Mouse (Mus musculus) liver, postnatal 0 days (tissue): ENCODE data around the gene Akap12. TPM values are rescaled to one million over a fixed set of nuclear protein-coding genes. Genes with fewer than 3 reads are reported as not detected.

Experiments used
- ATAC-seq: fragments of 200-750 bp; cut with Nextera tagmentation; 2 replicates; pipeline ENCODE4 v1.8.0; 2017; ENCODE audit warnings: mild to moderate bottlenecking, moderate library complexity
- DNase-seq: peaks from one replicate; pipeline ENCODE4 v3.0.0-alpha.2; 2016
- H3K27ac ChIP-seq: fragments of 300-500 bp; sonication (generic); 2 replicates; pipeline ENCODE4 v1.5.1; 2014; ENCODE audit warnings: antibody characterized with exemption, moderate library complexity, mild to moderate bottlenecking, low read depth
- H3K27me3 ChIP-seq: fragments of 300-500 bp; sonication (generic); 2 replicates; pipeline ENCODE4 v1.6.1; 2014; ENCODE audit warnings: low read length, control low read depth, mixed read lengths; ENCODE audit not compliant: insufficient read depth
- H3K36me3 ChIP-seq: fragments of 300-500 bp; sonication (generic); replicated peaks from 2 replicates; pipeline ENCODE4 v1.6.1; 2014; ENCODE audit warnings: mild to moderate bottlenecking, control low read depth, low read length, moderate library complexity, mixed read lengths; ENCODE audit not compliant: insufficient read depth
- H3K4me1 ChIP-seq: fragments of 300-500 bp; sonication (generic); 2 replicates; pipeline ENCODE4 v1.6.1; 2014; ENCODE audit warnings: antibody characterized with exemption, mild to moderate bottlenecking, control low read depth; ENCODE audit not compliant: insufficient read depth
- H3K4me2 ChIP-seq: fragments of 300-500 bp; sonication (generic); 2 replicates; pipeline ENCODE4 v1.6.1; 2014; ENCODE audit warnings: low read depth, mild to moderate bottlenecking, low read length, moderate library complexity, mixed read lengths
- H3K4me3 ChIP-seq: fragments of 300-500 bp; sonication (generic); 2 replicates; pipeline ENCODE4 v1.5.1; 2014; ENCODE audit warnings: low read depth, low read length
- H3K9ac ChIP-seq: fragments of 300-500 bp; sonication (generic); replicated peaks from 2 replicates; pipeline ENCODE4 v1.6.1; 2014; ENCODE audit warnings: mild to moderate bottlenecking, moderate library complexity
- H3K9me3 ChIP-seq: fragments of 300-500 bp; sonication (generic); 2 replicates; pipeline ENCODE4 v1.6.1; 2016; ENCODE audit warnings: mild to moderate bottlenecking, control low read depth, low read length, mixed read lengths
- CTCF ChIP-seq: sonication (generic); IDR thresholded peaks from 2 replicates; pipeline ENCODE4 v1.5.1; 2016; ENCODE audit warnings: antibody characterized with exemption, low read depth
- EP300 ChIP-seq: IDR thresholded peaks from 2 replicates; pipeline ENCODE4 v1.6.1; 2016; ENCODE audit warnings: antibody characterized with exemption, low read depth, mild to moderate bottlenecking
- WGBS: fragments of 180-500 bp; shearing (Covaris S2); extraction: QIAGEN DNeasy Blood & Tissue Kit; methylation state at CpG from one replicate; pipeline ENCODE4 v1.1.7; 2014; ENCODE audit not compliant: insufficient replicate concordance; 5-methylcytosine and 5-hydroxymethylcytosine counted together
- polyA plus RNA-seq: library from polyadenylated mRNA; unstranded; fragments of >200 nt; fragmentation: Nextera tagmentation; extraction: Ambion mirVana; gene quantifications from 2 replicates; pipeline ENCODE4 v1.2.1, GENCODE M21; 2015

The Akap12 gene
- polyA plus RNA-seq, 1 experiment from 2014 or later = 3.9 TPM

DNA sequence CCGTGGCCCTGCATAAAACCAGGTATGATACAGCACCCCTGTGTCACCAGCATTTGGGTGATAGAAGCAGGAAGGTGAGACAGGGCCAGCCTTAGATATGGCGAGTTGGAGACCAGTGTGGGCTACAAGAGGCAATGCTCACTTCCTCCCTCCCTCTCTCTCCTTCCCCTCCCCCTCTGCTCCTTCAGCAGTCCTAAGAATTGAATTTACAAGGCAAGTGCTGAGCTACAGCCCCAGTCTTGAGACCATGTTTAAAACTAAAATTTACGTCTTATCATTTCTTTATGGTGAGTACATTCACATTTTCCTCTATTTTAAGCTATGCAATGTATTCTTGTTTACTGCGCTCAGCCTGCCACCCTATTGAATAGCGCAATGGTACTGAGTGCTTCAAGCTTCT lies 5.3 kb upstream of the Akap12 start:
- no peaks in the 10 kb centered on the region for H3K36me3 ChIP-seq
- no peaks in the 10 kb centered on the region for H3K9me3 ChIP-seq
- H3K27ac ChIP-seq = peak overlapping the region; percentile 46
- no peak overlapping the region for H3K9ac ChIP-seq
- no peak overlapping the region for H3K4me3 ChIP-seq
- WGBS = 60% methylated on average over 5 of the region's 5 CpGs
- H3K27me3 ChIP-seq = 0 out of 2 replicates have a peak, but pooled peaks cover 5% of the 10 kb centered on the region
- 0 out of 2 replicates have a peak, but pooled peaks cover under 1% of the 10 kb centered on the region for H3K4me1 ChIP-seq
- ATAC-seq (no peak), DNase-seq (no peak)
- TF ChIP-seq EP300 (no peak), CTCF (no peak)
- H3K4me2 ChIP-seq = no peak overlapping the region

DNA sequence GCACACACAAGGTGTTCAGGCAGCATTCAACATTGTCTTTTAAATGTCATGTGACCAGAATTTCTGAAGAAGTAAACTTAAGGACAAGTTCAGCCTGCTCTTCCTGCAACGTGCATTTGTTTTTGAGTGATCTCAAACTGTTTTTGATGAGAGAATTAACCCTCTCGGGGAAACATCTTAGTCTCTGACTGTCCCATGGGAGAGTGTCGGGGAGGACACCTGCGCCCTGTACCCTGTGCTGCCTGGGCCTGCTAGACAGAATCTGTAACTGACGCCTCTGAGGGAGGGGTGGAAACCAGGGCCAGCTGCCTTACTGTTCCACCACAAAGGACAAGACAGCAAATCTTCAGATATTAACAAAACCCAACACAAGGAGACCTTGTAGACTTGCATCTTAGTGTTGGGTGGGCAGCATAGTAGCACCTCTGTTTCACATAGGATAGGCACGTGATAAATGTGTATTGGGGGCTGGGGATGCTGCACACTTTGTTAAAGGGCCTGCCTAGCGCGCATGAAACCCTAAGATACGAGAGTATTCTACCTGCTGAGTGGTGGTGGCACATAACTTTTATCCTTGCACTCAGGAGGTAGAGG lies 4.7 kb upstream of the Akap12 start:
- H3K9ac ChIP-seq = no peak overlapping the region
- no peak overlapping the region for H3K4me3 ChIP-seq
- H3K4me1 ChIP-seq = 0 out of 2 replicates have a peak, but pooled peaks cover 2% of the 10 kb centered on the region
- ATAC-seq = peak; percentile 77
- peaks cover 10% of the 10 kb centered on the region; the same call in 1 of the 2 replicates for H3K27me3 ChIP-seq
- peak overlapping the region; percentile 46 for H3K27ac ChIP-seq
- H3K4me2 ChIP-seq = no peak overlapping the region
- peak; percentile 43 for DNase-seq
- TF ChIP-seq EP300 (no peak), CTCF (no peak)
- no peaks in the 10 kb centered on the region for H3K9me3 ChIP-seq
- WGBS = 63% methylated on average over 9 of the region's 9 CpGs
- H3K36me3 ChIP-seq = no peaks in the 10 kb centered on the region

- no peak for DNase-seq
- Histone ChIP-seq H3K4me3 (peak overlapping the region; percentile 53), H3K27ac (0 out of 2 replicates have a peak overlapping the region, but pooled peaks have one; percentile 19), H3K4me2 (peak overlapping the region; percentile 75), H3K36me3 (no peaks in the 10 kb centered on the region), H3K27me3 (peaks cover 17% of the 10 kb centered on the region; the same call in 1 of the 2 replicates), H3K9ac (no peak overlapping the region), H3K4me1 (0 out of 2 replicates have a peak, but pooled peaks cover 2% of the 10 kb centered on the region), H3K9me3 (no peaks in the 10 kb centered on the region)
- TF ChIP-seq EP300 = no peak
- no peak for TF ChIP-seq CTCF
- 22% methylated on average over 13 of the region's 13 CpGs for WGBS
- ATAC-seq = no peak
Observed at GRCm38 (mm10) chr10:4265641-4266040, 539 bp upstream of the Akap12 start.

- 0 out of 2 replicates have a peak, but pooled peaks cover 2% of the 10 kb centered on the region for H3K4me1 ChIP-seq
- H3K36me3 ChIP-seq = no peaks in the 10 kb centered on the region
- H3K9me3 ChIP-seq = no peaks in the 10 kb centered on the region
- H3K27me3 ChIP-seq = peaks cover 17% of the 10 kb centered on the region; the same call in 1 of the 2 replicates
- H3K4me2 ChIP-seq = peak overlapping the region; percentile 75
- peak overlapping the region; percentile 62 for H3K27ac ChIP-seq
- H3K4me3 ChIP-seq = peak overlapping the region; percentile 53
- H3K9ac ChIP-seq = peak overlapping the region; percentile 58
- DNase-seq = no peak
- no peak for ATAC-seq
- 6% methylated on average over 11 of the region's 11 CpGs for WGBS
- no peak for TF ChIP-seq EP300
- TF ChIP-seq CTCF = no peak
Observed at GRCm38 (mm10) chr10:4266931-4267310, 741 bp downstream of the Akap12 start.

- H3K27me3 ChIP-seq = peaks cover 17% of the 10 kb centered on the region; the same call in 1 of the 2 replicates
- ATAC-seq = no peak
- 0 out of 2 replicates have a peak, but pooled peaks cover 2% of the 10 kb centered on the region for H3K4me1 ChIP-seq
- H3K4me3 ChIP-seq = peak overlapping the region; percentile 53
- no peak for TF ChIP-seq CTCF
- TF ChIP-seq EP300 = no peak
- DNase-seq = no peak
- WGBS = 72% methylated on average over 7 of the region's 7 CpGs
- H3K36me3 ChIP-seq = no peaks in the 10 kb centered on the region
- H3K4me2 ChIP-seq = 0 out of 2 replicates have a peak overlapping the region, but pooled peaks have one; percentile 75
- no peaks in the 10 kb centered on the region for H3K9me3 ChIP-seq
- H3K27ac ChIP-seq = no peak overlapping the region
- H3K9ac ChIP-seq = no peak overlapping the region
Observed at GRCm38 (mm10) chr10:4267481-4267880, 1.3 kb downstream of the Akap12 start.

DNA sequence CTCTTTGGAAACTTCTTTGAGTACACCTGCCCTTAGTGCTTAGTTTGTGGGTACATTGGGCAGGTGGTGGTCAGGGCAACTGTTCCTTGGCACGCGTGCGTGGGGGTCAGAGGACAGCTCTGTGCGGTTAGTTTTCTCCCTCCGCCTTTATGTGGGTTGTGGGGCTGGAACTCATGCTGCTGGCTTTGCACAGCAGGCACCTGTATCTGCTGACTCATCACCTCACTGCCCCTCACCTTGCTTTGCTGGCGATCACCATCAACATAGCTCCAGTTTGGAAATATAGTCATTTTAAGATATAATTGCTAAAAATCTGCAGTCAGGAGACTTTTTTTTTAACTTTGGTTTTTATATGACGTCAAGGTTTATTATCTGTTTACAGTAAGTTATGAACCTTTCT lies 2.0 kb downstream of the Akap12 start:
- H3K9ac ChIP-seq = no peak overlapping the region
- H3K36me3 ChIP-seq = no peaks in the 10 kb centered on the region
- TF ChIP-seq CTCF (no peak), EP300 (no peak)
- 0 out of 2 replicates have a peak, but pooled peaks cover 2% of the 10 kb centered on the region for H3K4me1 ChIP-seq
- H3K27me3 ChIP-seq = peaks cover 17% of the 10 kb centered on the region; the same call in 1 of the 2 replicates
- no peaks in the 10 kb centered on the region for H3K9me3 ChIP-seq
- H3K4me2 ChIP-seq = no peak overlapping the region
- ATAC-seq = no peak
- DNase-seq = no peak
- WGBS = 87% methylated on average over 7 of the region's 7 CpGs
- no peak overlapping the region for H3K27ac ChIP-seq
- no peak overlapping the region for H3K4me3 ChIP-seq
